Comparison of ENCODE assay signal across 16 mouse cellular contexts in genomic region chr7:30010551-30011195, GRCm38 (mm10). TPM values are rescaled to one million over a fixed set of nuclear protein-coding genes. Genes with fewer than 3 reads are reported as not detected.
DNase-seq lines count a peak whose midpoint lies in the region; ATAC-seq lines count a peak whose summit lies in the region.
"Had no signal": no experiment of that assay in that cellular context is flagged by ENCODE, and none has a peak within 500 bp of the region (broad histone marks: within the 10 kb centered on the region; RNA-seq: fewer than 3 reads in every experiment).

No protein-coding gene starts in this region.

- peaks cover 38% of the 10 kb centered on the region for H3K36me3 ChIP-seq in forebrain, embryonic 13.5 days (ENCODE audit: poor library complexity, severe bottlenecking)
- no peaks in the 10 kb centered on the region for H3K36me3 ChIP-seq in forebrain, embryonic 16.5 days (ENCODE audit: control insufficient read depth, insufficient read depth)
- H3K36me3 ChIP-seq in kidney, embryonic 15.5 days = peaks cover 79% of the 10 kb centered on the region

- no peak for ATAC-seq in forebrain, embryonic 13.5 days
- ATAC-seq in forebrain, embryonic 16.5 days = no peak
- ATAC-seq in kidney, embryonic 15.5 days (replicated peaks; ENCODE audit: low FRiP score) = no peak
- ATAC-seq: activated CD4-positive, CD25-positive, alpha-beta regulatory T cell, adult 4 months; liver, embryonic 12.5 days had no signal

- H3K4me3 ChIP-seq in forebrain, embryonic 13.5 days = no peak overlapping the region
- no peak overlapping the region for H3K4me3 ChIP-seq in forebrain, embryonic 16.5 days (replicated peaks; ENCODE audit: low read length)
- no peak overlapping the region for H3K4me3 ChIP-seq in kidney, embryonic 15.5 days (replicated peaks)
- H3K4me3 ChIP-seq: liver, embryonic 12.5 days had no signal

- H3K9me3 ChIP-seq in forebrain, embryonic 13.5 days (replicated peaks) = no peaks in the 10 kb centered on the region
- no peaks in the 10 kb centered on the region for H3K9me3 ChIP-seq in forebrain, embryonic 16.5 days (ENCODE audit: control insufficient read depth, low read length)
- H3K9me3 ChIP-seq in kidney, embryonic 15.5 days (replicated peaks) = no peaks in the 10 kb centered on the region
- H3K9me3 ChIP-seq: G1E; liver, embryonic 12.5 days had no signal

- no peak overlapping the region for H3K4me2 ChIP-seq in forebrain, embryonic 13.5 days
- no peak overlapping the region for H3K4me2 ChIP-seq in forebrain, embryonic 16.5 days (ENCODE audit: low read length)
- H3K4me2 ChIP-seq in kidney, embryonic 15.5 days = no peak overlapping the region
- H3K4me2 ChIP-seq: liver, embryonic 12.5 days had no signal

- peaks cover 27% of the 10 kb centered on the region; the same call in 1 of the 2 replicates for H3K4me1 ChIP-seq in forebrain, embryonic 13.5 days
- peaks cover 14% of the 10 kb centered on the region; the same call in 1 of the 2 replicates for H3K4me1 ChIP-seq in forebrain, embryonic 16.5 days (replicated peaks; ENCODE audit: control insufficient read depth, insufficient read depth, low read length)
- H3K4me1 ChIP-seq in kidney, embryonic 15.5 days = peaks cover 34% of the 10 kb centered on the region
- H3K4me1 ChIP-seq: liver, embryonic 12.5 days had no signal

- DNase-seq in kidney, postnatal 25 days = no peak
- peak; percentile 14 for DNase-seq in urinary bladder, postnatal 14 days (ENCODE audit: low spot score)
- no peak for DNase-seq in urinary bladder, adult 18-20 months (ENCODE audit: low spot score in 2 of 2)
- no peak for DNase-seq in spleen, adult 18-20 months
- no peak for DNase-seq in frontal cortex, postnatal 14 days (ENCODE audit: low spot score in 2 of 2)
- DNase-seq: cerebellum, adult 9-10 months; gastrocnemius, postnatal 36 days; kidney, adult 9 months; lung, postnatal 4 days; thymus, postnatal 14 days had no signal

- 81% methylated on average over 10 of the region's 10 CpGs for WGBS in forebrain, embryonic 13.5 days
- WGBS in forebrain, embryonic 16.5 days = 85% methylated on average over 10 of the region's 10 CpGs
- 75% methylated on average over 10 of the region's 10 CpGs for WGBS in kidney, embryonic 15.5 days

- H3K27ac ChIP-seq in forebrain, embryonic 13.5 days = peak overlapping the region; percentile 66; the same call in 1 of the 2 replicates
- H3K27ac ChIP-seq in forebrain, embryonic 16.5 days (ENCODE audit: low read length) = no peak overlapping the region
- H3K27ac ChIP-seq in kidney, embryonic 15.5 days = 0 out of 2 replicates have a peak overlapping the region, but pooled peaks have one; percentile 13
- H3K27ac ChIP-seq: liver, embryonic 12.5 days had no signal

- H3K27me3 ChIP-seq in forebrain, embryonic 13.5 days = no peaks in the 10 kb centered on the region
- H3K27me3 ChIP-seq in forebrain, embryonic 16.5 days (replicated peaks; ENCODE audit: control insufficient read depth, insufficient read depth, low read length) = no peaks in the 10 kb centered on the region
- H3K27me3 ChIP-seq in kidney, embryonic 15.5 days = no peaks in the 10 kb centered on the region
- H3K27me3 ChIP-seq: liver, embryonic 12.5 days had no signal

- no peak overlapping the region for H3K9ac ChIP-seq in forebrain, embryonic 13.5 days
- H3K9ac ChIP-seq in forebrain, embryonic 16.5 days (replicated peaks; ENCODE audit: low read depth, low read length) = no peak overlapping the region
- H3K9ac ChIP-seq in kidney, embryonic 15.5 days = no peak overlapping the region
- H3K9ac ChIP-seq: liver, embryonic 12.5 days had no signal

RNA-seq across cellular contexts. Expression of gene Zfp568, which starts 26.9 kb away (rescaled TPM):
- polyA plus RNA-seq in forebrain, embryonic 13.5 days (2015; fragmentation: Nextera tagmentation; extraction: Ambion mirVana) = 5.7 and 6.0 TPM in 2 replicates
- polyA plus RNA-seq in forebrain, embryonic 16.5 days (2015; fragmentation: Nextera tagmentation; extraction: Ambion mirVana) = 3.0 and 4.2 TPM in 2 replicates
- 17.7 and 19.5 TPM in 2 replicates for polyA plus RNA-seq in kidney, embryonic 15.5 days (2015; fragmentation: Nextera tagmentation; extraction: Ambion mirVana)

RNA-seq across cellular contexts. Expression of gene Zfp14, which starts 40.5 kb away (rescaled TPM):
- polyA plus RNA-seq in forebrain, embryonic 13.5 days (2015; fragmentation: Nextera tagmentation; extraction: Ambion mirVana) = 9.6 and 10.6 TPM in 2 replicates
- polyA plus RNA-seq in forebrain, embryonic 16.5 days (2015; fragmentation: Nextera tagmentation; extraction: Ambion mirVana) = 14.2 and 14.7 TPM in 2 replicates
- polyA plus RNA-seq in kidney, embryonic 15.5 days (2015; fragmentation: Nextera tagmentation; extraction: Ambion mirVana) = 3.0 and 4.0 TPM in 2 replicates
- polyA plus RNA-seq: G1E had no signal

RNA-seq across cellular contexts. Expression of gene Zfp74, which starts 56.8 kb away (rescaled TPM):
- polyA plus RNA-seq in forebrain, embryonic 13.5 days (2015; fragmentation: Nextera tagmentation; extraction: Ambion mirVana) = 16.6 TPM in 2 replicates
- 22.3 and 24.3 TPM in 2 replicates for polyA plus RNA-seq in forebrain, embryonic 16.5 days (2015; fragmentation: Nextera tagmentation; extraction: Ambion mirVana)
- polyA plus RNA-seq in kidney, embryonic 15.5 days (2015; fragmentation: Nextera tagmentation; extraction: Ambion mirVana) = 12.0 and 12.2 TPM in 2 replicates
